Mouse (Mus musculus) frontal cortex, postnatal 25 days (tissue): ENCODE results near the gene Cacna2d2.

Experiments used
- DNase-seq, 2 experiments: peaks; one replicate each; pipeline ENCODE4 v3.0.0; 2022; ENCODE audit warnings: low spot score in 2 of 2

The Cacna2d2 gene

DNA sequence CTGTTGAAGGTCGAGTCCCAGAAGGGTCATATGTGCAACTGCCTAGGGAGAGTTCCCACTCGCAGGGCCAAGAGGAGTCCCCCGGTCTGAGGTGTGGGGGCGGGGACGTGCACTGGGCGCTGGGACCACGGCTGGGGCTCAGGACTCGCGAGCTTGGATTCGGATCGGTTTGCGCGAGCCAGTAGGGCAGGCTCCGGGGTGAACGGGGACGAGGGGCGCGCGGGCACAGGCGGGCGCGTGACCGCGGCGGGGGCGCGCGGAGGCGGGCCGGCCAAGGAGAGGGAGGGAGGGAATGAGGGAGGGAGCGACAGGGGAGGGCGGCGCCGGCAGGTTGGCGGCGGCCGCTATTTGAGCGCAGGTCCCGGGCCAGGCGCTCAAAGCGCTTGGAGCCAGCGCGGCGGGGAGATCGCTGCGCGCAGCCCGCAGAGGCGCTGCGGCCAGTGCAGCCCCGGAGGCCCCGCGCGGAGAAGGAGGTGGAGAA is at the start of gene Cacna2d2:
TSS of gene Cacna2d2 (plus strand) at position 122 of the 481 bp plus-strand sequence.
- no peak for DNase-seq

DNA sequence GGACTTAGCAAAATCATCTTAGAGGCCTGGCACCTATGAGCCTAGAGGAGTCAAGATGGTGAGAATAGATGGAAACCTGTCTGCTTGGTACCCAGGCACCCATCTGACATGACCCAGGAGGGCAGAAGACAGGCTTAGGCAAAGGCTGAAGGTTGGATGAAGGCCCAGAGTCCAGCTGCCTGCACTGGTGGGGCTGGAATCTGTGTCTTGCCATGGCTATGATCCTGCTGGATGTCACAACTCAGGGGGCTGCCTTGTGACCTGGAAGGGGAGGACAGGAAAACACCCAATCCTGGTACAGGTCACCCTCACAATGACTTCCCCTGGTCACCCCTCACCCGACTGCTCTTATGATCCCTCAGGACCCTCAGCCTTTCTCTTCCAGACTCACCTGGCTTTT is 44.6 kb upstream of the Cacna2d2 start:
- DNase-seq, result no peak

DNA sequence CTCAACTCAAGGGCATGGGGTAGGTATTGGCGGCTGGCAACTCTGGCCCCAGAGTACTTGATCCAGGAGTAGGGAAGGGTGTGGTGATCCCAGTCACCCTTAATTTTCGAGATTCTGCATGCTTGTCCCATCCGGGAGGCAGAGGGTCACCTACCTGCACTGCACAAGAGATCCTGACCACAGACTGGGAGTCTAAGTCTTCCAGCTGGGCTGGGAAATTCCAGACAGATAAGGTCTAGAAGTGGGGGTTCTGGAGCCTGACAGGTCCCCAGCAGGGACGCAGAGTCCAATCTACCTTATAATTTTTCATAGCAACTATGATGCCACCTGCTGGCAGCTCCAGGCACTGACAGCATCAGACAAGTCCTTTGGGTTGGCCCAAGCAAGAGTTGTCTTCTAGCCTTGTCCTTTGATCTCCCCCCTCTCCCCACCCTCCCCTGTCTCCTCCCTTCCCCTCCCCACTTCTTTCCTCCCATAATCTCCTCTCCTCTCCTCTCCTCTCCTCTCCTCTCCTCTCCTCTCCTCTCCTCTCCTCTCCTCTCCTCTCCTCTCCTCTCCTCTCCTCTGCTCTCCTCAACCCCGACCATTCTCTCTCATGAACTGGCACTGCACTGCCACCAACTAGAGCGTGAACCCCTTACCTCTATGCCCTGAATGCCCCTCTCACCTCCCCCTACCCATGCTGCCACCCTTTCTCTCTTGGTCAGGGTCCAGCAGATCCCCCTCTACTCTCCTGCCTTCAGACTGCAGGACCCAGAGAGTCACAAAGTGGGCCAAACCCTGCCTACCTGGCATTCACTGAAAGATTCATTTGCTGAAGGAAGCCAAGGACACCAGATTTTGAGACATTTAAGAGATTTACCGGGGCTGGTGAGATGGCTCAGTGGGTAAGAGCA is 43.3 kb upstream of the Cacna2d2 start:
- DNase-seq, result peak; percentile 43 to 44

DNA sequence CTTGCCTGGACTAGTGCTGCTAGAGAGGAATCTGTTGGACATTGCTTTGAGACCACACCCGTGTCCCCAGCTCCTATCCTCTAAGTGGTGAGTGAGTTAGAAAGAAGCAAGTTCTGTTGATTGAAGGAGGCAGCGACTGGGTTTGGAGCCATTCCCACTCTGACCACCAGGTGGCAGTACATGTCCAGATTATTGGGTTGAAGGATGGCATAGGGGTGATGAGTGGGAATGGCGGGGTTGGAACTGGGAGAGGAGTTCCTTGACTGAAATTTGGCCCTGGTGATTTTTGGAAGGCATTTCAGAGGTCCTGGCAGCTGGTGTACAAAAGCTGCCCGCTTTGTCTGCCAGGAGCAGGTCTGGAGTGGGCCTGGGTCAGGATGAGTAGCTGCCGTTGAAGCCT is 41.8 kb upstream of the Cacna2d2 start:
- DNase-seq, result peak; percentile 84 to 87

DNA sequence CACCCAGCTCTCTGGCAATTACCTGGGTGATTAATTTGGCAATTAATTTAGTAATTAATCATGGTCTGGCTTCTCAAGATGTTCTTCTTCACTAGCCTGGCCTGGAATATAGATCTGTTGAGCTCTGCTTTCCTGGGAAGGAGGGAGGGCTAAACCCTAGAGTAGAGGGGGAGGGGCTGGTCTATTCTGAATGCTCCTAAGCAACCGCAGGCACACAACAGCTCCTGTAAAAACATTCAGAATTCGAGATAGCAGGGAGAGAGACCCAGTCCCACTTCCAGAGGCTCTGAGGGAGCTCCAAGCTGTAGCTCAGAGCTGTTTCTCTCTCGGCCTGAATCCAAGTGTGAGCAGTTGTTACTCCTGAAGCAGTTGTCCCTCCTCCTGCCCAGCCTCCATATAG is 38.4 kb upstream of the Cacna2d2 start:
- no peak for DNase-seq

DNA sequence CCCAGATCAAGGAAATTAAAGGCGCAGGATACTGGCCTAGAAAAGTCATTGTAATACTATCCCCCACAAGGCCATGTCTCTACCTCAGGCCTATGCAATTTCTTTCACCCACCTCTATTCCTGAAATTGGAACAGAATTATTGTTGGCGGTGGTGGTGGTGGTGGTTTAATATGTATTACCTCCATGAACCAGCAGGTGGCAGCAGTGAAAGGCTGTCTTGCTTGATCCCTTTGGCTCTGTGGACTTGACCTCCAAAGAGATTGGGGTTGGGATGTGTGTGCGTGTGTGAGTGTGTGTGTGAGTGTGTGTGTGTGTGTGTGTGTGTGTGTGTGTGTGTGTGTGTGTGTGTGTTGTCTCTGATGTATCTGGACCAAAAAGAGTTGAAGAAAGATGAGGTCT is 32.8 kb upstream of the Cacna2d2 start:
- DNase-seq, result peak; percentile 36 to 48

DNA sequence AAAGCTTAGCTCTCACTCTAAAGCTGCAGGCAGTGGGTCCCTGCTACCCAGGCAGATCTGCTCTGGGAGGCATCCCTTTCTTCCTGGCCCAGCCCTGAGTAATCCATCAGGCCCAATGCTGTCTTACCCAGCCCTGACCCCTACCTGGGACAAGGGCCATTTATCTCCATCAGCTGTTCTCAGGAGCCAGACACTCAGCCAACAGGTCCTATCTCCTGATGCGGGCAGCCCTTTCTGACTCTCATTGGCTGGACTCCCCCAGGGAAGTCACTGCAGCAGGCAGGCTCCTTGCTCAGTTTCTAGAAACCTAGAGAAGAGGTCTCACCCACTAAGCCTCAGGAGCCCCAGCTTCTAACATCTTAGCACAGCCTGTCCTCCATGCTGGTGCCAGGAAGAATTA is 31.1 kb upstream of the Cacna2d2 start:
- no peak for DNase-seq

DNA sequence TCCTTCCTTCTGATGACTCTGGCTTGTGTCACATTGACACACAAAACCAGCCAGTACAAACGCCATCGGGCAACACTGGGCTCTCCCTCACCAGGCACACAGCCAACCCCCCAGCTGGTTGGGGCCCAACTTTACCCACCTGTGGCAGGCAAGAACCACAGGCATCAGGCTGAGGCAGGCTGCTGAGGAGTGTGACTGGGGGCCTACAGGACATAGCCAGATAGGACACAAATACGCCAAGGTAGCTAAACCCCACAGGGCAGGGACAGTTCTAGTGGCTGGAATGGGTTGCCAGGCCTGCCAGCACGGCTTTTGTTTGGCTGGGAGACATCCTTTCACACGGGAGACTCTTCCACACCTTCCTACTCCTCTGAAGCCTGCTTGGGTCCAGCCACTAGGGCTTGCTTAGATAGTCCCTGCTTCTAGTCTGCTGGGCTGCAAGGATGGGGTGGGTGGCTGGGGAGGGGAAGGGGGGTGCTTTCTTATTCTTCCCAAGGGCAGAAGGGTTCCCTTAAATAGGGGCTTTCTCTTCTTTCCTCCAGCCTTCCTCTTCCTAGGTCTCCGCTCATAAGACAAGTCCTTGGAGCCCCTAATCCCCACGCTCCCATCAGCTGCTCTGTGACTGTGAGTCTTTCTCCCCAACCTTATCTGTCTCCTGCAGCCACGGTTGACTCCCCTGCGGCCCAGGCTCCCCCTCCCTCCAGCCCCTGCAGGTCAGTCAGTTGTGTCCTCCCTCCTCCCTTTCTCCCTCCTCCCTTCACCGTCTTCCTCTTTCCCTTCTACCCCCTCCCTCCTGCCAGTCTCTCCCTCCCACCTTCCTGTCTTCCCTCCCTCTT is 29.9 kb upstream of the Cacna2d2 start:
- DNase-seq, result no peak

DNA sequence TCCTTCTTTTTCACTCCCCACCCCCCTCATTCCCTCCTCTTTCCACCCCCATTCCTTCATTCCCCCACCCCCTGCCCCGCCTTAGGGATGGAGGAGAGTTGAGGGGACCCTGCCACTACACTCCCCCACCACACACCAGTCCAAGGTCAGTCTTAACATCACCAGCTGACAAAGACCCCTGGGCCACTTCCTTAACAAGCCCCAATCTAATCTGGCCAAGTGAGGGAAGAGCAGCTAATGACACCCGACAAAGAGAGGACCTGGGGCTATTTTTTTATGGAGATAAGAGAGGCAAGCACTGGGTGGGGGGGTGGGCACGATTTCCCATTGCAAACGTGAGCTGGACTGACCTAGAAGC is 29.3 kb upstream of the Cacna2d2 start:
- DNase-seq, result no peak

DNA sequence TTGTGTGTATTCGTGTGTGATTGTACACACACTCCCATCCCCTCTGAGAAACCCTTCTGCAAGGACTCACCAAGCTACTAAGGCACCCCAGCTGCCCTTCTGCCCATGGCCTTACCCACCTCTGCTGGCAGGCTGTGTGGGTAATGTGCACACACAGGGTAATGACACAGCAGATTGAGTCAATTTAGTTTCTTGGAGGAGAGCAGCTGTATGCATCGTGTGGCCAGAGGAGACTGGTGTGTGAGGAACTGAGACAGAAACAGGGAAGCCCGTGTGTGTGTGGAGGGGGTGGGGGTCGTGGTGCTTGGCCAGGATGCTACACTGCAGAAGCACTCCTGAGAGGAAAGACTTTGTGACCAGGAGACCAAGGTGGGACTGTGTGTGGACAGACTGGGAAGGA is 27.0 kb upstream of the Cacna2d2 start:
- DNase-seq, result no peak

DNA sequence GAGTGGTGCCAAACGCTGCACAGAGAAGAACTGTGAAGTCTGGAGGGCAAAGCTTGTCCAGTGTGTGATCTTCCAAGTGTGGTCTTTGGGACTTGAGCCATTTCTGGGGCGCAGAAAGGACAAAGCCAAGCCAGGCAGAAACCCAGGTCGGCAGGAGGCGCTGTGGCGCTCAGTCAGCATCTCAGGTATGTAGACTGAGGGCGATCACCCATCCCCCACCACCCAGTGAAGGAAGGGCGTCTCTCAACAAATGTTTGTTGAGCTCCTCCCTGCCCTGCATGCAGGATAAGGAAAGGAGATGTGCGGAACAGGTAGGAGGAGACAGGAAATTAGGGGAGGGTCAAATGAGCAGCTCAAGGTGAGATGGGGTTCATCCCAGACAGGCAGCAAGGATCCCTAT is 24.8 kb upstream of the Cacna2d2 start:
- no peak for DNase-seq

DNA sequence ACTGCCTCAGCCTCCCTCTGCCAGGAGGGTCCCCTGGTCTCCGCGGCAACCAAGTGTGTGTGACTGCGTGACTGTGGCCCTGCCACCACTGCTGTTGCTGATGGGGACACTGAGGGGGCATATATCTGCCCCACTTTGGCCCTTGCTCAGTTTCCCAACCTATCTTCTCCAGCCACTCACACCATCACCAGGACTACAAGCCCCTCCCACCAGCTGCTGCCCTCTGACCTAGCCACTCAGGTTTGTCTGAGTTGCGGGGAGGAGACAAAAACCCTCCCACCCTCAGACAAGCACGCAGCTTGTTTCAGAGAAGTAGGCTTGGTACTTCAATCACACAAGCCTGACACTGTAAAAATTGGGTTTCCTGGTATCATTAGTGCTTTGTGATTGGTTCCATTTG is 24.0 kb upstream of the Cacna2d2 start:
- DNase-seq, result no peak

DNA sequence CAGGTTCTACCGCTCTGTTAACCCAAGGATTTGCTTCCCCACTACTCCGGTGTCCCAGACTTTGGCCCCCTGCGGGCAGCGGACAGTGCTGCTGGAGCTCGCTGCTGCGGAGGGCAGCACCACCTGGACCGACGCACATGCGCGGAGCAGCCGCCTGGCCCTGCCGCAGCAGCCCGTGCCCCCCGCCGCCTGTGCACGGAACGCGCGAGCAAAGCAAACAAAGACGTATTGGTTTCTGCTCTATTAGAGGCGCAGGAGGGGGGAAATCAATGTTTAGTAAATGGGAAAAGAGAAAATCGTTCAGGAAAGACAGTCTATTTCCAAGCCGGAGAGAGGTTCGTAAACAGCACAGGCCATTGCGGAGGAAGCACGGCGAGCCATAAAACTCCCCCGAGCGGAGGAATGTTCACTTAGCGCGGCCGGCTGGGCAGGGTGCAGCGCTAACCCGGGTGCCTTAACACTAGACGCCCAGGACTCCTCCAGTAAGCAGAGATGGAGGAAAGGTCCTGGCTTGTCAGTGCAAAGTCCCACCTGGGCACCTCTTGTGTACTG is 21.4 kb upstream of the Cacna2d2 start:
- DNase-seq, result no peak

DNA sequence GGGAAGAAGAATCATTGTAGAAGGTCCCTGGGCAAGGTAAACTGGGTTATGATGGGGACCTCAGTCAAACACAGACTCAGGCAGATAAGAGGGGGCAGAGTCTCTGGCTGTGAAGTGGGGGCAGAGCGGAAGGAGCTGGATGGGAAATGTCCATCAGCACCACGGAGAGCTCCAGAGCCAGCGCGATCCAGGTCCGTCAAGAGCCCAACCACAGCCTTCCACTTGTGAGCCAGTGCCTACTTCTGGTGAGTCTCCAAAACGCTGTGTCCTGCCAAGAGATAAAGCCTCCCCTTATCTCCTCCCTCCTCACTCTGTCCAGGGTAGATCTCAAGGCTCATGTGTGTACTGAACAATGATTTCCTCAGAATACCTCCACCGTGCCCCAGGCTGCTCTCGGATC is 17.7 kb upstream of the Cacna2d2 start:
- DNase-seq, result no peak

DNA sequence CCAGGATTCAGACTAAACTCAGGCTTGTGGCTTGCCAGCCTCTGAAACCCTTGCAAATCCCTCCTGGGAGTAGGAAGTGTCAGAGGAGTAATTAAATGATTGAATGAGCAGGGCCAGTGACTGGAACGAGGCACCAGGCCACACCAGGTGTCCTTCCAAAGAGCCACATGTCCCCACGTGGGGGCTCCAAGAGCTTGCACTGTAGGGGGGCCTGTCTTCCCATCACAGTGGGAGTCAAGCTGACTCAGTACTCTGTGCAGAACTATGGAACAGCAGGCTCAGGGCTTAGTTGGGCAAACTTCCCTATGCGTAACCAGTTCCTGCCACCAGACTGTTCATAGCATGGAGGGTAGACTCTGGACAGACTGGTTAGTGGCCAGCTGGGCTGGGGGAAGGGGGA is 15.0 kb upstream of the Cacna2d2 start:
- DNase-seq, result no peak

DNA sequence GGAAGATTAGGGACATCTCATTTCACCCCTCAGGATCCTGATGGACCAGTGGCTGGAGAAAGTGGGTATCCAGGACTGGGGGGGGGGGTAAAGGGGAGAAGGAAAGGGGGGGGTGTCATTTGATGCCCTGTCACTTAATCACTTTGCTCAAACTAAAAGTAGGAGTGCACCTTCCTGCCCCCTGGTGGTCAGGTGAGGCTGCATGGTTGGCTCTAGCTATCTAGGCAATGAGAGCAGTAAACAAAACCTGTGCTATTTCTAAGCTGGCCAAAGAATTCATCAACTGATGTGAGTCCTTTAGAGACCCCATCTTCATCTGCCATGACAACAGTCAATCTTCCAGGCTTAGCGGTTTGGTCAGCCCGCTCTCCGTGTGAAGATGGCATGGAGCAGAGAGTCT is 12.7 kb upstream of the Cacna2d2 start:
- DNase-seq, result no peak

DNA sequence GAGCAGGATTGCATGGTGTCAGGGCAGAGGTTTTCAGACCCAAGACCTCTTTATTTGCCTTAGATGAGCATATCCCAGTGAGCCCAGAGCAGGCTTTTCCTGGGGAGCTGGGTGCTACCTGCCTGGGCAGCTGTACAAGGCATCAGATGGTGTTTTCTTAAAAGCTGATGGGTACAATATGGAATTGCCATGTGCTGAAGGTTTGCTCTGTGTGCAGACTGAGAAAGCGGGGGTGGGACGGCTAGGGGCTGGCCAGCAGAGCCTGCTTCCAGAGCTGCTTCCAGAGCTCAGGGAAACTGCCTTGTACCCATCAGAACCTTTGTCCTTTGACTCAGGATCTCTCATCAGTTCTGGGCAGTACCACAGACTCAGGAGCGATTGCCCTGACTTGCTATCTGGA is 11.7 kb upstream of the Cacna2d2 start:
- no peak for DNase-seq

DNA sequence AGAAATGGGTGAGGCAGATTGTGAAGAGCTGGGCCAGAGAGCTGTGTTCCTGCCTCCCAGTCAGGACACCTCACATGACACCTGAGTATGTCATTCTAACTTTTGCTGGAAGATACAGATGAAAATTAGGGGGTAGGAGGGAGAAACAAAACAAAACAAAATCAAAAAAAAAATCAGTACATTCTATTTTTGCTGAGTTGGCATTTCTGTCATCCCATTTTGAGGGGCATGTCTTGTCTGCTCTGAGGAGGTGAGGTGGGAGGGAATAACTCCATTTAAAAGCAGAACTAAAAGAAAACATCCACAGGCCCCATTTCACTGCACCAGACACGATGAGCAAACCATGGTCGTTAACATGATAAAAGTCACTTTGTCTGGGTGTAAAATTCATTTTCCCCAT is 11.1 kb upstream of the Cacna2d2 start:
- no peak for DNase-seq

DNA sequence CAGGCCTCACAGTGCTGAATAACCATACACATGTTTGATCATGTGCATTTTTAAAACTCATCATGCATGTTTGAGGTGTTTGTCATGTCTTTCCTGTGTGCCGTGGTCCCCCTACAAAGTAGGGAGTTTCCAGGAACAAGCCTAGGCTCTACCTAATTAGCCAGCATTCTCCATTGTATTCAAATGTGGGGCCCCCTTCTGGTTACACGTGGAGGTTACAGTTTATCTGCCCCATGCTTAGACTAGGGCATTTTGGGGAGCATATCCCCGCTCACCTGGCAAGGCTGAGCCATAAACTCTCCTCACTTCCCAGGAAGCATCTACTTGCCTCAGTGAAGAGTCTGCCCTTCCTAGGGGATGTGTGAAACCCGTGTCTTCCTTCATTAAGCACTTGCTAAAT is 3.0 kb upstream of the Cacna2d2 start:
- no peak for DNase-seq

DNA sequence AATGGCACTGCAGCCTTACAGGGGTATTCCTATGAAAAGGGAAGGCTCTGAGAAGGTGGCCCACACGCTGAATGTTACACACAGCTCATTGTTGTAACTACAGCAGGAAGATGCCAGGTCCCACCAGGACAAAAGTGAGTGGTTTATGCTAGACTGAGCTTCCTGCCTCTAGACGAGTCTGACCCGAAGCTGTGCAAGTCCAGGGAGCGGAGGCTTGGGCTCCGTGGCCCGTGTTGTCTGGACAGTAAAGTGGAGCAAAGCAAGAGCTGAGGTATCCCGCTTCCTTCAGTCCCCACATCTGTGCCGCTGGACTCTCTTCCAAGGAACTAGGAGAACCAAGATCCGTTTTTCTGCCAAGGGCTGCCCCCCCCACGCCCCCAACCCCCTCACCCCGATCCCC is 444 bp upstream of the Cacna2d2 start:
- no peak for DNase-seq

DNA sequence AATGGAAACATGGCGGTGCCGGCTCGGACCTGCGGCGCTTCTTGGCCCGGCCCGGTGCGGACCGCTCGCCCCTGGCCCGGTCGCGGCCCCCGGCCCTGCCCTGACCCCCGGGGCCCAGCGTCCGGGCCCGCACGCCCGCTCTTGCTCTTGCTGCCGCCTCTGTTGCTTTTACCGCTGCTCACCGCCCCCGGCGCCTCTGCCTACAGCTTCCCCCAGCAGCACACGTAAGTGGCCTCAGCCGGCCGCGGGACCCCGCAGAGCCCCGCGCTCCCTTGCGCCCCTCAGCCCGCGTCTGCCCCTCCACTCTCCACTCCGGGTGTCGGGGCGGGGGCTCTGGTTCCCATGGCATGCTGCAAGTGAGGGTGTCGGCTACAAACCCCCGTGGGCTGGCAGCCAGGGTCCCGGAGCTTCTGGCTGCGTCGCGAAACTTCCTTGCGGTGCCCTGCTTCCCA is 674 bp downstream of the Cacna2d2 start:
- no peak for DNase-seq

DNA sequence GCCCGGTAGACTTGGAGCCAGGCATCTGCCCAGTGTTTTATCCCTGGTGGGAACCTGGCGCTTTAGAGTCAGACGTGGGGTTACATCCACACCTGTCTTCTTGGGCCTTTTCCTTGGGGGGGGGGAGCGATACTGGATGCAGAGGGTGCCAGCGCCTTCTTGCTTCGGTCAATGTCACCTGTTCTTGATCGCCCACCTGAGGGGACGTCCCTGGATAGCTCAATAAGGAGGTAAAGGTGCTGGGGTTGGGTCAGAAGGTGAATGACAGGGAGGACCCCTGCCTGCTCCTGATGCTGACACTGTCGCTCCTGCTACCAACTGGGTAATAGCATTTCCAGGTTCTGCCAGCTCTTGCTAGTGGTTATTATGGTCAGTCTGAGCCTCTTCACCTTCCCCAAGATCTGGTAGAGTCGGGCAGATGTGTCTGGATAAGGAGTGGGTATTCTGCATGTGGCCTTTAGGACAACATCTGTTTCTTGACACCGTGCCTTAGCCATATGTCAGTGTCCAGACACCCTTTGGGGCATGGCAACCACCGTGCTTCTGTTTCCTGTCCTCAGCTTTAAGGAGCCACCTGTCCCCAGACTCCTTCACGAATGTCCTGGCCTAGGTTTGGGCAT is 1.4 kb downstream of the Cacna2d2 start:
- DNase-seq, result no peak
